12 mouse cellular contexts compared by ENCODE assay signal in genomic region chr5:119553469-119553868, GRCm38 (mm10).
DNase-seq lines count a peak whose midpoint lies in the region; ATAC-seq and TF ChIP-seq lines count a peak whose summit lies in the region.
"Had no signal": no experiment of that assay in that cellular context is flagged by ENCODE, and none has a peak within 500 bp of the region (broad histone marks: within the 10 kb centered on the region; RNA-seq: fewer than 3 reads in every experiment).

No protein-coding gene starts in this region.

- no peaks in the 10 kb centered on the region for H3K36me3 ChIP-seq in midbrain, embryonic 11.5 days (ENCODE audit: control insufficient read depth, insufficient read depth, low read length)
- no peaks in the 10 kb centered on the region for H3K36me3 ChIP-seq in midbrain, embryonic 13.5 days
- H3K36me3 ChIP-seq: embryonic facial prominence, embryonic 12.5 days had no signal

- TF ChIP-seq CTCF in cerebellum, adult 2 months (IDR thresholded peaks at IDR 0.05; ENCODE audit: borderline replicate concordance, insufficient read depth, low read depth, low read length): no peak
- TF ChIP-seq CTCF in left cerebral cortex, adult 2 months (IDR thresholded peaks at IDR 0.05): no peak
- TF ChIP-seq CTCF in gastrocnemius, adult 2 months (IDR thresholded peaks at IDR 0.05): no peak

- no peak overlapping the region for H3K4me3 ChIP-seq in cerebellum, adult 2 months (replicated peaks; ENCODE audit: insufficient read depth, low read depth, low read length)
- H3K4me3 ChIP-seq in midbrain, embryonic 11.5 days (ENCODE audit: low read depth, low read length): no peak overlapping the region
- H3K4me3 ChIP-seq in midbrain, embryonic 13.5 days (replicated peaks): no peak overlapping the region
- no peak overlapping the region for H3K4me3 ChIP-seq in left cerebral cortex, adult 2 months
- H3K4me3 ChIP-seq in gastrocnemius, adult 2 months: no peak overlapping the region
- H3K4me3 ChIP-seq: embryonic facial prominence, embryonic 12.5 days had no signal

- 20% methylated on average over 5 of the region's 5 CpGs for WGBS in cerebellum, adult 2 months
- WGBS in midbrain, embryonic 11.5 days: 53% methylated on average over 5 of the region's 5 CpGs
- WGBS in midbrain, embryonic 13.5 days: 42% methylated on average over 5 of the region's 5 CpGs

- no peak overlapping the region for H3K9ac ChIP-seq in midbrain, embryonic 11.5 days (ENCODE audit: low read length)
- no peak overlapping the region for H3K9ac ChIP-seq in midbrain, embryonic 13.5 days (replicated peaks)
- H3K9ac ChIP-seq: embryonic facial prominence, embryonic 12.5 days had no signal

- TF ChIP-seq POLR2A in cerebellum, adult 2 months (IDR thresholded peaks at IDR 0.05; ENCODE audit: borderline replicate concordance, insufficient read depth, low read length): no peak

- no peaks in the 10 kb centered on the region for H3K9me3 ChIP-seq in midbrain, embryonic 11.5 days (ENCODE audit: control insufficient read depth, low read length)
- H3K9me3 ChIP-seq in midbrain, embryonic 13.5 days: no peaks in the 10 kb centered on the region

- H3K27me3 ChIP-seq in cerebellum, adult 2 months (ENCODE audit: control insufficient read depth, insufficient read depth, low read length): no peaks in the 10 kb centered on the region
- H3K27me3 ChIP-seq in midbrain, embryonic 11.5 days (ENCODE audit: control insufficient read depth, insufficient read depth, low read length): no peaks in the 10 kb centered on the region
- H3K27me3 ChIP-seq in midbrain, embryonic 13.5 days: no peaks in the 10 kb centered on the region
- H3K27me3 ChIP-seq: embryonic facial prominence, embryonic 12.5 days; Patski had no signal

- intact Hi-C loops in left cerebral cortex, adult 2 months (cut with DNase I): no loop called here
- intact Hi-C loops in gastrocnemius, adult 2 months (cut with DNase I): no loop called here

- no peak for ATAC-seq in midbrain, embryonic 11.5 days (ENCODE audit: low FRiP score)
- no peak for ATAC-seq in midbrain, embryonic 13.5 days
- ATAC-seq in activated CD4-positive, CD25-positive, alpha-beta regulatory T cell, adult 4 months: no peak
- ATAC-seq: lung, postnatal 0 days; Patski had no signal

- no peak overlapping the region for H3K27ac ChIP-seq in cerebellum, adult 2 months (ENCODE audit: insufficient read depth, low read length)
- H3K27ac ChIP-seq in midbrain, embryonic 11.5 days (ENCODE audit: low read depth, low read length): no peak overlapping the region
- no peak overlapping the region for H3K27ac ChIP-seq in midbrain, embryonic 13.5 days
- H3K27ac ChIP-seq in left cerebral cortex, adult 2 months: no peak overlapping the region
- H3K27ac ChIP-seq in gastrocnemius, adult 2 months: no peak overlapping the region
- H3K27ac ChIP-seq: embryonic facial prominence, embryonic 12.5 days had no signal

- H3K4me1 ChIP-seq in cerebellum, adult 2 months (ENCODE audit: control insufficient read depth, insufficient read depth, low read length): no peaks in the 10 kb centered on the region
- H3K4me1 ChIP-seq in midbrain, embryonic 11.5 days (ENCODE audit: control insufficient read depth, insufficient read depth, low read length): no peaks in the 10 kb centered on the region
- 0 out of 2 replicates have a peak, but pooled peaks cover 4% of the 10 kb centered on the region for H3K4me1 ChIP-seq in midbrain, embryonic 13.5 days (replicated peaks)

- no peak overlapping the region for H3K4me2 ChIP-seq in midbrain, embryonic 11.5 days
- no peak overlapping the region for H3K4me2 ChIP-seq in midbrain, embryonic 13.5 days (replicated peaks)
- H3K4me2 ChIP-seq: embryonic facial prominence, embryonic 12.5 days had no signal

- peak; percentile 14 to 23 for DNase-seq in cerebellum, adult 2 months
- no peak for DNase-seq in cerebellum, adult 11-12 months
- DNase-seq in midbrain, embryonic 11.5 days (ENCODE audit: low spot score, missing footprints): peak; percentile 76
- peak; percentile 33 to 35 for DNase-seq in left cerebral cortex, adult 2 months (ENCODE audit: extremely low spot score in 1 of 2, low spot score in 2 of 2)
- peak; percentile 15 to 36 for DNase-seq in right cerebral cortex, postnatal 36 days (ENCODE audit: low spot score in 2 of 2)
- no peak for DNase-seq in gastrocnemius, adult 2 months
- DNase-seq: kidney, postnatal 10 days had no signal

Comparison
In these comparisons a context has a peak if more than half of its experiments do, and no peak if none do; other contexts are left out.
1. DNase-seq: peak in cerebellum, adult 2 months (2 of 2), midbrain, embryonic 11.5 days (single experiment), left cerebral cortex, adult 2 months (2 of 2) and right cerebral cortex, postnatal 36 days (2 of 2); none in cerebellum, adult 11-12 months (single experiment) and gastrocnemius, adult 2 months (single experiment).